ENCODE assay signal across 15 mouse cellular contexts in genomic region chr8:84002957-84003611, GRCm38 (mm10). TPM values are rescaled to one million over a fixed set of nuclear protein-coding genes. Genes with fewer than 3 reads are reported as not detected.
A peak's percentile ranks its signal among the peaks of the same experiment; 100 is the strongest.
DNase-seq lines count a peak whose midpoint lies in the region; ATAC-seq lines count a peak whose summit lies in the region.
"Had no signal": no experiment of that assay in that cellular context is flagged by ENCODE, and none has a peak within 500 bp of the region (broad histone marks: within the 10 kb centered on the region; RNA-seq: fewer than 3 reads in every experiment).

No protein-coding gene starts in this region.

- H3K4me1 ChIP-seq in forebrain, embryonic 13.5 days: peaks cover 39% of the 10 kb centered on the region
- peaks cover 24% of the 10 kb centered on the region for H3K4me1 ChIP-seq in forebrain, embryonic 14.5 days (ENCODE audit: control insufficient read depth, insufficient read depth, low read length)
- H3K4me1 ChIP-seq in megakaryocyte, embryonic 14.5 days: peaks cover 49% of the 10 kb centered on the region
- H3K4me1 ChIP-seq in brown adipose tissue, adult 24 weeks (ENCODE audit: control insufficient read depth, insufficient read depth, insufficient read length, low read length): peaks cover 7% of the 10 kb centered on the region; the same call in 1 of the 2 replicates
- H3K4me1 ChIP-seq in hindbrain, embryonic 12.5 days: peaks cover 40% of the 10 kb centered on the region

- H3K27ac ChIP-seq in forebrain, embryonic 13.5 days: no peak overlapping the region
- no peak overlapping the region for H3K27ac ChIP-seq in forebrain, embryonic 14.5 days (ENCODE audit: low read depth, low read length)
- H3K27ac ChIP-seq in brown adipose tissue, adult 24 weeks (replicated peaks; ENCODE audit: low read depth, low read length): no peak overlapping the region
- H3K27ac ChIP-seq in hindbrain, embryonic 12.5 days: no peak overlapping the region
- H3K27ac ChIP-seq: heart, embryonic 15.5 days; hindbrain, embryonic 14.5 days; neural tube, embryonic 15.5 days had no signal

- no peak for ATAC-seq in forebrain, embryonic 13.5 days
- no peak for ATAC-seq in forebrain, embryonic 14.5 days
- no peak for ATAC-seq in megakaryocyte, adult 5-6 weeks (ENCODE audit: poor library complexity, severe bottlenecking)
- ATAC-seq in hindbrain, embryonic 12.5 days (ENCODE audit: low FRiP score): no peak

- no peak overlapping the region for H3K4me3 ChIP-seq in forebrain, embryonic 13.5 days
- H3K4me3 ChIP-seq in forebrain, embryonic 14.5 days (ENCODE audit: low read depth, low read length): no peak overlapping the region
- peak overlapping the region; percentile 10 for H3K4me3 ChIP-seq in megakaryocyte, embryonic 14.5 days (replicated peaks)
- H3K4me3 ChIP-seq in brown adipose tissue, adult 24 weeks (ENCODE audit: insufficient read depth, low read depth, low read length): peak overlapping the region; percentile 75; the same call in 1 of the 2 replicates
- H3K4me3 ChIP-seq in hindbrain, embryonic 12.5 days: no peak overlapping the region

- peaks cover 32% of the 10 kb centered on the region for H3K27me3 ChIP-seq in forebrain, embryonic 13.5 days
- peaks cover 10% of the 10 kb centered on the region for H3K27me3 ChIP-seq in forebrain, embryonic 14.5 days (replicated peaks; ENCODE audit: control insufficient read depth, insufficient read depth, low read length)
- H3K27me3 ChIP-seq in megakaryocyte, embryonic 14.5 days (replicated peaks): no peaks in the 10 kb centered on the region
- peaks cover 33% of the 10 kb centered on the region for H3K27me3 ChIP-seq in hindbrain, embryonic 12.5 days
- H3K27me3 ChIP-seq: heart, embryonic 15.5 days had no signal

- 0 out of 2 replicates have a peak overlapping the region, but pooled peaks have one; percentile 21 for H3K4me2 ChIP-seq in forebrain, embryonic 13.5 days
- H3K4me2 ChIP-seq in forebrain, embryonic 14.5 days (ENCODE audit: low read length): no peak overlapping the region
- no peak overlapping the region for H3K4me2 ChIP-seq in hindbrain, embryonic 12.5 days (replicated peaks)

- H3K9me3 ChIP-seq in forebrain, embryonic 13.5 days (replicated peaks): no peaks in the 10 kb centered on the region
- no peaks in the 10 kb centered on the region for H3K9me3 ChIP-seq in forebrain, embryonic 14.5 days (replicated peaks; ENCODE audit: control insufficient read depth, low read length)
- no peaks in the 10 kb centered on the region for H3K9me3 ChIP-seq in megakaryocyte, embryonic 14.5 days
- H3K9me3 ChIP-seq in hindbrain, embryonic 12.5 days (replicated peaks): no peaks in the 10 kb centered on the region
- H3K9me3 ChIP-seq: heart, embryonic 15.5 days; neural tube, embryonic 15.5 days had no signal

- peaks cover 33% of the 10 kb centered on the region for H3K36me3 ChIP-seq in forebrain, embryonic 13.5 days (ENCODE audit: poor library complexity, severe bottlenecking)
- peaks cover 25% of the 10 kb centered on the region for H3K36me3 ChIP-seq in forebrain, embryonic 14.5 days (ENCODE audit: control insufficient read depth, insufficient read depth, low read length)
- peaks cover 47% of the 10 kb centered on the region for H3K36me3 ChIP-seq in megakaryocyte, embryonic 14.5 days (replicated peaks; ENCODE audit: low read length)
- 0 out of 2 replicates have a peak, but pooled peaks cover 24% of the 10 kb centered on the region for H3K36me3 ChIP-seq in hindbrain, embryonic 12.5 days
- H3K36me3 ChIP-seq: heart, embryonic 15.5 days had no signal

- WGBS in forebrain, embryonic 13.5 days: 58% methylated on average over 12 of the region's 12 CpGs
- WGBS in forebrain, embryonic 14.5 days: 53% methylated on average over 12 of the region's 12 CpGs
- WGBS in hindbrain, embryonic 12.5 days: 54% methylated on average over 12 of the region's 12 CpGs

- no peak for DNase-seq in forebrain, embryonic 14.5 days (ENCODE audit: low spot score)
- peak; percentile 71 to 74 for DNase-seq in kidney, postnatal 36 days
- no peak for DNase-seq in adrenal gland, postnatal 36 days
- DNase-seq: gastrocnemius, postnatal 36 days; lung, embryonic 14.5 days; thymus, postnatal 14 days had no signal

- no peak overlapping the region for H3K9ac ChIP-seq in forebrain, embryonic 13.5 days
- no peak overlapping the region for H3K9ac ChIP-seq in forebrain, embryonic 14.5 days (ENCODE audit: low read length)
- no peak overlapping the region for H3K9ac ChIP-seq in hindbrain, embryonic 12.5 days
- H3K9ac ChIP-seq: hindbrain, embryonic 14.5 days; neural tube, embryonic 15.5 days had no signal

RNA-seq across cellular contexts. Expression of gene 1700067K01Rik, which starts 1.8 kb away (rescaled TPM):
- polyA plus RNA-seq in forebrain, embryonic 13.5 days (2015; fragmentation: Nextera tagmentation; extraction: Ambion mirVana): 1.00 and 1.2 TPM in 2 replicates
- 0.77 and 1.3 TPM in 2 replicates for polyA plus RNA-seq in forebrain, embryonic 14.5 days (2014; fragmentation: Nextera tagmentation; extraction: Ambion mirVana)
- 0.75 and 2.7 TPM in 2 replicates for polyA plus RNA-seq in megakaryocyte, embryonic 14.5 days (2012; ENCODE audit: insufficient read depth, low replicate concordance)
- total RNA-seq in megakaryocyte, adult 5-6 weeks (2015): 0.16 TPM in 1 of 2 replicates, not detected in the other
- total RNA-seq in megakaryocyte, adult 5-6 weeks (2017): 0.41 TPM in 1 of 2 replicates, not detected in the other
- polyA plus RNA-seq in brown adipose tissue, adult 24 weeks (2012; ENCODE audit: insufficient read depth, insufficient read length, missing spikeins): not detected in 2 replicates
- total RNA-seq in adrenal gland, postnatal 36 days (2021): under 1 TPM; 0.43 to 0.50 TPM
- polyA plus RNA-seq in hindbrain, embryonic 12.5 days (2016; fragmentation: Nextera tagmentation; extraction: Ambion mirVana): 0.89 and 1.5 TPM in 2 replicates

RNA-seq across cellular contexts. Expression of gene Samd1, which starts 5.6 kb away (rescaled TPM):
- polyA plus RNA-seq in forebrain, embryonic 13.5 days (2015; fragmentation: Nextera tagmentation; extraction: Ambion mirVana): 9.5 and 10.2 TPM in 2 replicates
- 12.9 and 14.4 TPM in 2 replicates for polyA plus RNA-seq in forebrain, embryonic 14.5 days (2014; fragmentation: Nextera tagmentation; extraction: Ambion mirVana)
- polyA plus RNA-seq in megakaryocyte, embryonic 14.5 days (2012; ENCODE audit: insufficient read depth, low replicate concordance): 72.0 and 104 TPM in 2 replicates
- total RNA-seq in megakaryocyte, adult 5-6 weeks (2015): 63.0 and 69.1 TPM in 2 replicates
- total RNA-seq in megakaryocyte, adult 5-6 weeks (2017): 46.6 and 48.4 TPM in 2 replicates
- polyA plus RNA-seq in brown adipose tissue, adult 24 weeks (2012; ENCODE audit: insufficient read depth, insufficient read length, missing spikeins): 12.0 and 12.4 TPM in 2 replicates
- total RNA-seq in adrenal gland, postnatal 36 days (2021): 10 to 100 TPM; 34.2 to 37.2 TPM
- 8.5 and 9.8 TPM in 2 replicates for polyA plus RNA-seq in hindbrain, embryonic 12.5 days (2016; fragmentation: Nextera tagmentation; extraction: Ambion mirVana)

RNA-seq across cellular contexts. Expression of gene 2210011C24Rik, which starts 8.9 kb away (rescaled TPM):
- polyA plus RNA-seq in forebrain, embryonic 13.5 days (2015; fragmentation: Nextera tagmentation; extraction: Ambion mirVana): 0.37 TPM in 1 of 2 replicates, not detected in the other
- not detected in 2 replicates for polyA plus RNA-seq in forebrain, embryonic 14.5 days (2014; fragmentation: Nextera tagmentation; extraction: Ambion mirVana)
- polyA plus RNA-seq in megakaryocyte, embryonic 14.5 days (2012; ENCODE audit: insufficient read depth, low replicate concordance): not detected in 2 replicates
- total RNA-seq in megakaryocyte, adult 5-6 weeks (2015): not detected in 2 replicates
- not detected in 2 replicates for total RNA-seq in megakaryocyte, adult 5-6 weeks (2017)
- polyA plus RNA-seq in brown adipose tissue, adult 24 weeks (2012; ENCODE audit: insufficient read depth, insufficient read length, missing spikeins): not detected in 2 replicates
- not detected for total RNA-seq in adrenal gland, postnatal 36 days (2021)
- not detected in 2 replicates for polyA plus RNA-seq in hindbrain, embryonic 12.5 days (2016; fragmentation: Nextera tagmentation; extraction: Ambion mirVana)
- total RNA-seq: megakaryocyte-erythroid progenitor cell, adult 5-6 weeks had no signal

RNA-seq across cellular contexts. Expression of gene Palm3, which starts 18.2 kb away (rescaled TPM):
- 1.9 and 2.1 TPM in 2 replicates for polyA plus RNA-seq in forebrain, embryonic 13.5 days (2015; fragmentation: Nextera tagmentation; extraction: Ambion mirVana)
- polyA plus RNA-seq in forebrain, embryonic 14.5 days (2014; fragmentation: Nextera tagmentation; extraction: Ambion mirVana): 0.33 and 0.53 TPM in 2 replicates
- polyA plus RNA-seq in megakaryocyte, embryonic 14.5 days (2012; ENCODE audit: insufficient read depth, low replicate concordance): not detected in 2 replicates
- total RNA-seq in megakaryocyte, adult 5-6 weeks (2015): not detected in 2 replicates
- total RNA-seq in megakaryocyte, adult 5-6 weeks (2017): not detected in 2 replicates
- polyA plus RNA-seq in brown adipose tissue, adult 24 weeks (2012; ENCODE audit: insufficient read depth, insufficient read length, missing spikeins): not detected in 2 replicates
- under 1 TPM; 0.43 to 0.46 TPM for total RNA-seq in adrenal gland, postnatal 36 days (2021)
- 8.6 and 10.9 TPM in 2 replicates for polyA plus RNA-seq in hindbrain, embryonic 12.5 days (2016; fragmentation: Nextera tagmentation; extraction: Ambion mirVana)
- total RNA-seq: megakaryocyte-erythroid progenitor cell, adult 5-6 weeks had no signal

RNA-seq across cellular contexts. Expression of gene Prkaca, which starts 30.3 kb away (rescaled TPM):
- polyA plus RNA-seq in forebrain, embryonic 13.5 days (2015; fragmentation: Nextera tagmentation; extraction: Ambion mirVana): 146 and 148 TPM in 2 replicates
- polyA plus RNA-seq in forebrain, embryonic 14.5 days (2014; fragmentation: Nextera tagmentation; extraction: Ambion mirVana): 117 and 132 TPM in 2 replicates
- 25.3 and 30.8 TPM in 2 replicates for polyA plus RNA-seq in megakaryocyte, embryonic 14.5 days (2012; ENCODE audit: insufficient read depth, low replicate concordance)
- 19.6 and 21.6 TPM in 2 replicates for total RNA-seq in megakaryocyte, adult 5-6 weeks (2015)
- 17.7 and 17.9 TPM in 2 replicates for total RNA-seq in megakaryocyte, adult 5-6 weeks (2017)
- 270 and 332 TPM in 2 replicates for polyA plus RNA-seq in brown adipose tissue, adult 24 weeks (2012; ENCODE audit: insufficient read depth, insufficient read length, missing spikeins)
- total RNA-seq in adrenal gland, postnatal 36 days (2021): 100 to 1,000 TPM; 234 to 305 TPM
- polyA plus RNA-seq in hindbrain, embryonic 12.5 days (2016; fragmentation: Nextera tagmentation; extraction: Ambion mirVana): 201 and 213 TPM in 2 replicates

Comparison
In these comparisons a context has a peak if more than half of its experiments do, and no peak if none do; other contexts are left out.
1. H3K4me3 ChIP-seq: peak in megakaryocyte, embryonic 14.5 days (single experiment) and brown adipose tissue, adult 24 weeks (single experiment); none in forebrain, embryonic 13.5 days (single experiment), forebrain, embryonic 14.5 days (single experiment) and hindbrain, embryonic 12.5 days (single experiment).
2. DNase-seq: peak in kidney, postnatal 36 days (2 of 2); none in forebrain, embryonic 14.5 days (single experiment) and adrenal gland, postnatal 36 days (0 of 2).